Mouse (Mus musculus) MN1 (cell line): Measurements from ENCODE around the gene Akap5.

Experiments
- DNase-seq: peaks from one replicate; pipeline ENCODE4 v3.0.0-alpha.2; 2016; ENCODE audit warnings: low spot score

Akap5 gene

GRCm38 (mm10) chr12:76369206-76369977 is 44.7 kb downstream of the Akap5 start, which contains the start of gene Zbtb25:
TSS of gene Zbtb25 (minus strand) at chr12:76369602.
- DNase-seq: peak; percentile 96

DNA sequence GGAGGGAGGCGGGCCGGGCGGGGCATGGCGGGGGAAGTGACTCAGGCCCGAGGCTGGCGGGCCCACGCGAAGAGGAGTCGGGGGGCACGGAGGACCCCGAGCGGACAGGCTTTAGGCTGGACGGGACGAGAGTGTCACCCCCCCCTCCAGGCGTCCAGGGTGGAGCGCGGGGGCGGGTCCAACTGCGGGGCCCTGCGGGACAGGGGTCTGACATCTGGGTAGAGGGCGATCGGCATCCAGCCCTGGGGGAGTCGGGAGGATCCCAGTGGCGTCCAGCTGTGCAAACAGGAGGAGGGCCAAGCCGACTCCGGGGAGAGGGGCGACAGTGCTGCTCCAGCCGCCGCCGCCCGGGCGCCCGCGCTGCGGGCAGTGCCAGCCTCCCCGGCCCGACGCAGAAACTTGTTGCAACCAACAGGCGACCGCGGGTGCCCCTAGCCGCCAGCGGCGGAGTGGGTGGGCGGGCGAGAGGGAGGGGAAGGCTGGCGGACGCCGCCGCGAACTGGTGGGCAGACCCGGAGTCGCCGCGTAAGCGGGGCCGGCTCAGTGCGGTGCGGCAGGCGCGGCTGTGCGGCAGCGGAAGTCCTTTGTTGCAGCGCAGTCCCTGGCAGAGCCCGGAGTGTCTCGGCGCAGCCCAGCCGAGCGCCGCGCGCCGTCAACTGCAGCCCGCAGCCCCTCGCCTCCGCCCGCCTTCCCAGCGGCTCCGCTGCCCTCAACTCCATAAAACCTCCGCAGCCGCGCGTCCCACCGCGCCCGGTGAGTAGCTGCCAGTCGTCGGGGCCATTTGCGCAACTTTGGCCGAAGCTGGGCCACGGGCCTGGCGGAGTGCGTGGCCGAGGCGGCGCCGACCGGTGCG is 45.5 kb downstream of the Akap5 start, which contains the start of gene Zbtb1:
Gene Zbtb1 (plus strand): TSS at position 289 of the 853 bp plus-strand sequence.
- DNase-seq: peak; percentile 88

GRCm38 (mm10) chr12:76370831-76371571 is 46.3 kb downstream of the Akap5 start:
- peak; percentile 79 for DNase-seq

DNA sequence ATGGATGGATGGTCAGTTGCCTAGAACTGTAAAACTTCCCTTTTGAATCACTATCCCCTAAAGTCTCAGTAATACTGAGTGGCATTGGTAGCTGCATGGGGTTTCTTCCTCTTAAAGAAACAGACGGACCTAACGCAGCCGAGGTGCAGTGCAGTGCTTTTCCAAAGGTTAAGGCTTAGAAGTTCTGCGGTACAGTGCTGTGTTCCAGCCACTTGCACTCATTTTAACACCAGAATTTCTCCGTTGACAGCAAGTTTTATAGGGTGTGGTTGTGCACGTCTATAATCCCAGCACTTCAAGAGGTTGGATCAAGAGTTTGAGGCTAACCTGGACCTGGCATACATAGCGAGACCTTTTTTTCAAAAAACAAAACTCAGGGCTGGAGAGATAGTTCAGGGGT is 47.4 kb downstream of the Akap5 start:
- DNase-seq: no peak

DNA sequence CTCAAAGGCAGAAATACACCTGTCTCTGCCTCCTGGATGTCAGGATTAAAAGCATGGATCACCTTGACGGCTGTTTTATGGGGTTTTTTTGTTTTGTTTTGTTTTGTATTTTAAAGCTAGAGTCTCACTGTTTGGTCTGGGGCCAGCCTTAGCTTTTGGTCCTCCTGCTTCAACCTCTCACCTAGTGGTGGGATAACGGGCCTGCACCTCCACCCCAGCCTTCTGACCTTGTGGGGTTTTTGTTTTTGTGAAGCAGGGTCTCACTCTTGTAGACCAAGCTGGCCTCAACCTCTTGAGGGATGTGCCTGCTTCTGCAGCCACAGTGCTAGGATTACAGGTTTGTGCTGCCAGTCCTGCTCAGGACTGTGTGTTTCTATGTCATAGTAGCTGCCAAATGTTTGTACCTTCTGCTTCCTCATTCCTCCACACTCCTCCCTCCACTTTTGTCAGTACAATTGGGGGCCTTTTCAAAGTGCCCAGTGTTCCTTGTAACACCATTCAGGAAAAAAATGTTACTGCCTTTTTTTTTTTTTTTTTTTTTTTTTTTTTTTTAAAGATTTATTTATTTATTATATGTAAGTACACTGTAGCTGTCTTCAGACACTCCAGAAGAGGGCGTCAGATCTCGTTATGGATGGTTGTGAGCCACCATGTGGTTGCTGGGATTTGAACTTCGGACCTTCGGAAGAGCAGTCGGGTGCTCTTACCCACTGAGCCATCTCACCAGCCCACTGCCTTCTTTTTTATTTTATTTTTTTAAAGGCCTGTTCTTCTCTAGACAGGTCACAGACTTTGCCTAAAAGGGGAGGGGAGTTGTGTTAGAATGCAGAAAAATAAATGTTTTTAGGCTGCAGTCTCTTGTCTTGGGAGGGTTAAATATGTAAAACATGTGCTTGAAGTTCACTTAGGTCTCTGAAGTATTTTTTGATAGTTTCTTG is 48.5 kb downstream of the Akap5 start:
- peak; percentile 38 for DNase-seq

DNA sequence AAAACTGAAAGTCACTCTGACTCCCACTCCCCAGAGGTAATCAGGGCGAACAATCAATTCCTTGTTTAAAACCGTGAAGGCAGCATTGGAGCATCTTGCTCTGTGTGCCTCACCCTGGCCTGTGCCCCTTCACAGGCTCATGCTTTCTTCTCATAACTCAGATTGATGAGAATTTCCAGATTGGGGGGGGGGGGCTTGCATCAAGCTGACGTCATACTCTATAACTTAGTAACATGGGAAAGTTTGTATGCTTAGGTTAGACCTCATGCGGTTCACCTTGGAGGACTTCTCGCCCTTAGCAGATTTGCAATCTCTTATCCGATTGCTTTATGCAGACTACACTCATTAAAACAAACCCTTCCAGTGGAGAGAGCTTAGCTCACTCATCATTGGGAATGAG is 49.3 kb downstream of the Akap5 start:
- DNase-seq: no peak

GRCm38 (mm10) chr12:76374911-76375310 is 50.2 kb downstream of the Akap5 start:
- DNase-seq: no peak

- DNase-seq: no peak
These were observed 50.8 kb downstream of the Akap5 start for GRCm38 (mm10) chr12:76375506-76375905.

DNA sequence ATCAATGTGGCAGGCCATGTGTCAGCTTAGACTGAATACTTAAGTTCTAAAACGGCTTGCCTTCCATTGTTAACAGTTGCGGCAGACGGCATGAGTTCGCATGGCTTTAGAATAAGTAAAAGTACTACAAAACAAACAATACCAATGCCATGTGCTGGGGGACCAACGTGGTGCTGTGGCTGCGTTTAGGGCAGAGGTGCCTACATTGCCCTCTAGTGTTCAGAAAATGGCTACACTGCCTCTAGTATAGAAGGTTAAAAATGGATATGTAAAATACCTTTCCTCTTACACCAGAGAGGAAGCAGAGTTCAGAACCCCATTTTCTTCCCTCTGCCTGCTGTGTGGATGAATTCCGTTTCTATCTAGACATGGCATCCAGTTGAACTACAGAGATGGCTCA is 52.0 kb downstream of the Akap5 start:
- no peak for DNase-seq

- DNase-seq: no peak
These were observed 52.4 kb downstream of the Akap5 start for GRCm38 (mm10) chr12:76377059-76377458.

GRCm38 (mm10) chr12:76377726-76378125 is 53.0 kb downstream of the Akap5 start:
- DNase-seq: no peak

DNA sequence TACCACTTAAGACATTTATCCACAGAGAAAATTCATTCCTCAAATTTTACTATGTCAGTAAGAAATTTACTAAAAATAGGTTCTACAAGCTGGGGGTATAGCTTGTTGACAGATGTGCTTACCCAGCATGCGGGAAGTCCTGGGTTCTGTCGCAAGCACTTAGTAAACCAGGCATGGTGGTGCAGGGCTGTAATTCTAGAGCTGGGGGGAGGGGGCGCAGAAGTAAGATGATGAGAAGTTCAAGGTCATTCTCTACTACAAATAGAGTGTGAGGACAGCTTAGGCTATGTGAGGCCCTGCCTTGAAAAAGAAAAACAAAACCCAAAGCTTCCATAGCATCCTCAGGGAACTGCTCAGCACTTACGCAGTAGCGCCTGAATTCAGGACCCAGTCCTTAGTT is 53.9 kb downstream of the Akap5 start:
- DNase-seq: no peak

- no peak for DNase-seq
These were observed 55.5 kb downstream of the Akap5 start for GRCm38 (mm10) chr12:76380151-76380550.
